Mouse (Mus musculus) heart, postnatal 10 days (tissue): ENCODE results near the gene Pdxk. TPM values are rescaled to one million over a fixed set of nuclear protein-coding genes. Genes with fewer than 3 reads are reported as not detected.

Source experiments
- DNase-seq, 2 experiments: peaks; one replicate each; pipeline ENCODE4 v3.0.0; 2021
- intact Hi-C: fragments of 180-260 bp; cut with DNase I; formaldehyde crosslinking; loops from one replicate; pipeline ENCODE4 v1.15.1; 2025
- microRNA-seq, 2 experiments: library from miRNA; unstranded; fragments of <30 nt; microRNA quantifications; one replicate each; pipeline ENCODE4 v1.2.0; 2022
- total RNA-seq, 2 experiments: library from RNA; stranded (reverse); gene quantifications; 2 replicates each; pipeline ENCODE4 v1.2.3; 2021

Pdxk gene
- total RNA-seq, 2 experiments from 2014 or later = 9.4 to 10.0 TPM

GRCm38 (mm10) chr10:78390982-78391470, 73.7 kb downstream of the Pdxk start:
- no peak for DNase-seq
- intact Hi-C loops = loop anchor here (5.0 kb wide), 1 partner anchor 39 kb away; the partner anchor contains the start of gene Agpat3

DNA sequence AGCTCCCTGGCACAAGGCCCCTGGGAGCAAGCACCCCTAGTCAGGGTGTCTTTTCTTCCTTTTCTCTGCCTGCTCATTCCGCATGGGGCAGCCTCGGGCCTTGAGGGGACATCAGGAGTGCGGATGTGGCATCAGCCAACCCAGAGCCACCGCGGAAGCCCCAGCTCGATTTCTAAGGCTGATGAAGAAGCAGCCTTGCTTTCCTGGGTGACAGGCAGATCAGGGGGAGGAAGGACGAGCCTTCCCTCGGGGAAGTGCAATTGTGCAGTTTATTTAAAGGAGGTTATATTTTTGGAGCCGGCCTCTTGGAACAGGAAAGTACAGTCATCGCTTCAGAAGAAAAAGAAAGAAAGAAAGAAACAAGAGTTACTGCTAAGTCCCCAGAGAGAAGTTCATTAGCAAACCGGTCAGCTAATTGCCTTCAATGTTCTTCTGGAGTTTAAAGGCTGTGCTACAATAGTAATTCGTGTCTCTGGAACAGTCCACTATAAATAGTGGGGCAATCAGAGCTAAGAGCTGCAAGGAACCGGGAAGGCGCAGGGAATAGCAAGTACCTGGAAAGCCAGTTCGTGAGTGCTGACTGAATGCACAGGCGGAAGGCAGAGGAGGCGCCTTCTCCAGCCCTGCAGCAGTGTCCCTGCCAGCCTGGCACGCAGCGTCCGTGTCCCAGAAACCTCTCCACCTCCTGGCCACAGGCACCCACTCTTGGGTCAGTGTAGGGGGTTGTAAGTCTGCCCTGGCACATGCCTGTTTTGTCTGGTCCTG, 76.4 kb downstream of the Pdxk start:
- intact Hi-C loops = no loop called here
- DNase-seq = peak; percentile 28 to 43

Small RNAs within 50 kb of the gene (microRNA-seq; reads per million reads assigned to microRNA genes)
- 0 reads per million in 2 experiments for gene Mir6410
- 0.24 to 0.35 reads per million in 2 experiments for gene Mir6907
- 0 reads per million in 2 experiments for gene Mir6908

Other genes with a start within 250 kb of the Pdxk start
- 10 to 100 TPM; 37.9 to 38.1 TPM for gene Trappc10, start 220.3 kb downstream of the Pdxk start, total RNA-seq
- 100 to 1,000 TPM; 290 to 296 TPM for gene Agpat3, start 112.5 kb downstream of the Pdxk start, total RNA-seq
- gene Rrp1, start 51.9 kb downstream of the Pdxk start, total RNA-seq = 100 to 1,000 TPM; 120 to 122 TPM
- 10 to 100 TPM; 41.6 to 42.7 TPM for gene Cstb, start 39.3 kb downstream of the Pdxk start, total RNA-seq
- not detected for gene Olfr1358, start 52.5 kb upstream of the Pdxk start, total RNA-seq
- 10 to 100 TPM; 50.4 to 53.2 TPM for gene Ilvbl, start 109.4 kb upstream of the Pdxk start, total RNA-seq
- gene Syde1, start 127.0 kb upstream of the Pdxk start, total RNA-seq = 10 to 100 TPM; 17.7 to 18.6 TPM
- gene Olfr1357, start 153.1 kb upstream of the Pdxk start, total RNA-seq = not detected